Mouse (Mus musculus) layer of hippocampus, postnatal 10 days (tissue): ENCODE measurements around the gene Otop3. TPM values are rescaled to one million over a fixed set of nuclear protein-coding genes. Genes with fewer than 3 reads are reported as not detected.

Source experiments
- DNase-seq, 2 experiments: peaks; one replicate each; pipeline ENCODE4 v3.0.0; 2021; ENCODE audit warnings: low spot score in 2 of 2
- long read RNA-seq: library from polyadenylated mRNA; stranded (forward); transcript quantifications from one replicate; pipeline ENCODE4 v2.0.0, GENCODE M21; 2023
- total RNA-seq, 2 experiments: library from RNA; stranded (reverse); gene quantifications; 2 replicates each; pipeline ENCODE4 v1.2.3; 2021

Otop3 gene
- under 1 TPM; 0.45 to 0.53 TPM for total RNA-seq
- long read RNA-seq, partial matches to known transcripts = 0 of 1 reads
- long read RNA-seq, other reads (novel, unspliced or antisense) = 0 of 1 reads

DNA sequence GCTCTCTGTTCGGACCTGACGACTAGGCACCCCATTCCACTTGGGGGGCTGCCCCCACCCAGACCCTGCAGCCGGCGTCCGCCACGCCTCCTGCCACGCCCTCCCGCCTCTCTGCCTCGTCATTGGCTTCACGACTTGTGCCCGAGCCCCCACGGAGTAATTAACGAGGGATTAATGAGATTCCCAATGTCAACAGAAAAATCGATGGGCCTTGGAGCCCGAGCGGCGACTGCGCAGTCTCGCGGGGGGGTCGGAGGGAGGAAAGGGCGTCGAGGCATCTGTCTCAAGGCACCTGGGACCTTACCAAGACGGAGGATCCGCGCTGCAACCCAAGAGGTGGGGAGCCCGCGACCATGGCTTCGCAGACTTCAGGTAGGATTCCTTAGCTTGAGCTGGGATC lies at the start of gene Otop3:
Gene Otop3, plus strand, starts transcription at position 201 of the 400 bp plus-strand sequence.
- no peak for DNase-seq

DNA sequence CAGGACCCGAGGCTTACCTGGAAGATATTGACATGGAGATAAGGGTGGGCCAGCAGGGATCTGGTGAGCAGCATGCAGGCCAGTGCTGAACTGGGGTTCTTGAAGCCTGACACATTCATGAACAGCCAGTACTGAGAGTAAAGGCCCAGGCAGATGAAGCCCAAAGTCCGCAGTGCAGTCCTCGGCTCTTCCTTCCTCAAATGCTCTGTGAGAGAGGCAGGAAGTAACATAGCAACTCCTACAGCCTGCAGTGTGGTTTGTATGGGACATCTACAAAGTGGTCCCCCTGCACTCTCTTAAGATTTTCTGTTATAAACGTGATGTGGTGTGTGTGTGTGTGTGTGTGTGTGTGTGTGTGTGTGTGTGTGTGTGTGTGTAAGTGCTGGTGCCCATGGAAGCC lies 49.2 kb upstream of the Otop3 start:
- DNase-seq = no peak

DNA sequence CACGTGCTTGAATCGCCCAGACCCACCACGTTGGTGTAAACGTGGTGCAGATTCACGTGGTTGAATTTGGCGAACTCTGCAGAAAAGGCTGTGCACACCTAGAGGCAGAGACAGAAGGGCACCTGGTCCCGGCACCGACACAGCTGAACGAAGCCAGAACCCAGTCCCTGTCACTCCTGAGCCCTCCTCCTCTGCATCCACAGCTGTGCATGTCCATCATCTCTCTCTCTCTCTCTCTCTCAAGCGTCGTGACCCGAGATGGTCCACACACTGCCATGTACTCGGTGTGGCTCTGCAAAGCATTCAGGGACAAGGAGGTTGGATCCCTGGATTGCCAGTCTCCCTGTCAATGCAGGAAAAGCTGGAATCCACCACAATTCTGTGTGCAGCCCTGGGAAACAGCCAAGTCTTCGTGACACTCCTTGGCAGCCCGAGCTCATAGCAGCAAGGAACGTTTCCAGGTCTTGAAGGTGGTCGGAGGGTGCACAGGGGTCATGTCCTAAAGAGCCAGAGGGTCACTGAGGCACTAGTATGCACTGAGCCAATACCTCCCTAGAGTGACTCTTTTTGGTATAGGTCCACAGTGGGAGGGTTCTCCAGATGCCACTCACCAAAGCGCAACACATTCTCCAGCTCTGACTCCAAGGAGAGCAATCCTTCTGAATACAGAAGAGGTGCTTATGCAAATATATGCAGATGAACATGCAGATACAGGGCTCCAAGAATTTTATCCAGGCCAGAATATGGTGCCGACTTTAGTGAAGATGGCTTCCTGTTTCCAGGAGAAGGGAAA lies 48.1 kb upstream of the Otop3 start:
- peak in 1 of 2 experiments; percentile 49 for DNase-seq

DNA sequence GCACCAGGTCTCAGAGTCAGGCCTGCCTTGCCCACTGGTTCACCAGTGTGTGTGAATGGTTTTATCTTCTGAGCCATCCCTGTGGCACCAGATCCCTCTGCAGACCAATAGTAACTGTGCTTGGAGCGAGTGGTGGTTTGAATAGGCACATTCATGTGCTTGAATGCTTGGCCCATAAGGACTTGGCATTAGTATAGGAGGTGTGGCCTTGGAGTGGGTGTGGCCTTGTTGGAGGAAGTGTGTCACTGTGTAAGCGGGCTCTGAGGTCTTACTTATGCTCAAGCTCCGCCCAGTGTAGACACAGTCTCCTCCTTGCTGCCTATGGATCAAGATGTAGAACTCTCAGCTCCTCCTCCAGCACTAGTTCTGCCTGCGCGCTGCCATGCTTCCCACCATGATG lies 47.1 kb upstream of the Otop3 start:
- no peak for DNase-seq

DNA sequence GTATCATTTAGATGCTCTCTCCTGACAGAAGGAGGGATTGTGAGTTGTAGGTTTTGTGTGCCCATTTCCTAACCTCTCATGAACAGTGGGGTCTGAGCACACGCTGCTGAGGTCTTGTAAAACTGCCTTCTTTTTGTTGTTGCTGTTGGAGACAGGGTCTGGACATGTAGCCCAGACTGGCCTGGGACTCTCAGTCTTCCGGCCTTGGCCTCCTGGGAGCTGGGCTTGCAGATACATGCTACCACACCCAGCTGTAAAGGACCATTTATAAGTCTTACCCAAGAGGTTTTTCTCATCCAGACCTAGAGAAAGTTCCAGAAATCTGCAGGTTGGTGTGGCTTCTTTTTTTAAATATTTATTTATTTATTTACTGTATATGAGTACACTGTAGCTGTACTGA lies 46.2 kb upstream of the Otop3 start:
- DNase-seq = no peak

DNA sequence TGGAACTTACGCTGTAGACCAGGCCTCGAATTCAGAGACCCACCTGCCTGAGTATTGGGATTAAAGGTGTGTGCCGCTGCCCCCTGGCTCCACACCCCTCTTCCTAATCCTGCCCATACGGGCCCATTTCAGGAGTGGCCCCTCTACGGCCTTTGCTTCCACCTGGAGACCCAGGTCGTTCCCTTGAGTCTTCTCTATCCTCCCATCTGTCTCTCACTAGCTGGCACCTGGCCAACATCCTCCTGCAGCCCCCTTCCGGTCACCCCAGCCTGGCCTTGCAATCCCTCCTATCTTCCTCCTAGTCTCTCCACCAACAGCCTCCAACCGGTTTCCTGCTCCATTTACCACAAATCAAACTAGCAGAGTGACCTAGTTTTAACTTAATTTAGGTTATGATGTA lies 44.6 kb upstream of the Otop3 start:
- no peak for DNase-seq

DNA sequence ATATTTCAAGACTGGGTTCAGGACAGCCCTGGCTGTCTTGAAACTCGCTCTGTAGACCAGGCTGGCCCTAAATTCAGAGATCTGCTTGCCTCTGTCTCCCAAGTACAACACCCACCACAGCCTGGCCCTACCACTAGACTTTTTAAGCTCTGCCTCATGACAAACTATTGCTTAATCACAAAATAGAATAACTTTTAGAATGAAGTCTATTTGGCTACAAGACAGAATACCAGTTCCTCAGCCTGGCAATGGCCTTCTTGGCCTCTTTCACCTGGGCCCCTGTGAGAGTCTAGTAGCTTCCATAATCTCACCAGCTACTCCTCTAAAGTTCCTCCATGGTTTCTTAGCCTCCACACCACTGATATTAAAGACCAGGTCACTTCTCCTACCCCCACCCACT lies 44.2 kb upstream of the Otop3 start:
- DNase-seq = no peak

DNA sequence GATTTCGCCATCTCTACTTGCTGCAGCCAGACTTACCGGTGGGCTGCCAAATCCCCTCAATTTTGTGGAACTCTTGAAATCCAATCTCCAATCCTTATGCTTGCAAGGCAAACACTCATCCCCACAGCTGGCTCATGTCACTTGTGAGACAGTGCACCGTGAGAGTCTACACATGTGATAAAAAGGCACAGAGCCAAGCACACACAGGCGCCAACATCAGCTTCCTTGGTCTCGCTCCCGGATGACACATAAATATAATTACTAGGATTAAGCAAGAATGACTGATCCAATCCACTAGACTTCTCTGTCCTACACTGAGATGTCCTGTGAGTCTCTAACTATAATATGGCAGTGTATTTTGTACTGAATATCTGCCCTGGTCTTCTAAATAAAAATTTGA lies 43.6 kb upstream of the Otop3 start:
- no peak for DNase-seq

- no peak for DNase-seq
These were observed 43.0 kb upstream of the Otop3 start for GRCm38 (mm10) chr11:115291503-115291902.

DNA sequence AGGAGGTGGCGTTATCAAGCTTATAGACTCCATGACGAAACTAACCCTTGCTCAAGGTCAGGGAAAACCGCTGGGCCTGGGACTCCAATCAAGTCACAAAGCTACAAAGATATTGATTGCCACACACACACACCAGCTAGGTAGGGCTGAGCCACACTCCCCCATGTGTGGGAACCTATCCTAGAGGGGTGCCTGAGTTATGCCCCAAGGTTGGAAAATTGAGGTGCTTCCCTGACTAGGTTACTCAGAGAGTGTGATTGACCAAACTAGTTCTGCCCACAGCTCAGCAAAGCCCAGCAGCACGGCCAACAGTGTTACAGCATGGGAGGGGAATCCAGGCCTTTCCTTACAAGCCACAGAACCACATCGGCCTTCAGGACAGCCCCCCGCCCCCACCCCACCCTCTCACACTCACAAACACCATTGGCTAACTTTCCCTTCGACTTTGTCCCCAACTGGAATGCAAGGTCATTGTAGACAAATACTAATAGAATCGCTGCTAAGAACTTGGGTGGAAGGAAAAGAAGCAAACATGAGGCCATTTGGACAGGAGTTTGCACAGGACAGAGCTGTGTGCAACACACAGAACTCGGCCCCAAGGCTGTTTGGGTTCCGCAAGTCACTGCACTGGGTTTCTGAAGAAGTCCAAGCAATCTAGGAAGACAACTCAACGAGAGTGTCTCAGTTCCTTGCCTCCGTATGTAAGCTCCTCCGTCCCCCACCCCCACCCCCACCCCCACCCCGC lies 41.7 kb upstream of the Otop3 start:
- no peak for DNase-seq

DNA sequence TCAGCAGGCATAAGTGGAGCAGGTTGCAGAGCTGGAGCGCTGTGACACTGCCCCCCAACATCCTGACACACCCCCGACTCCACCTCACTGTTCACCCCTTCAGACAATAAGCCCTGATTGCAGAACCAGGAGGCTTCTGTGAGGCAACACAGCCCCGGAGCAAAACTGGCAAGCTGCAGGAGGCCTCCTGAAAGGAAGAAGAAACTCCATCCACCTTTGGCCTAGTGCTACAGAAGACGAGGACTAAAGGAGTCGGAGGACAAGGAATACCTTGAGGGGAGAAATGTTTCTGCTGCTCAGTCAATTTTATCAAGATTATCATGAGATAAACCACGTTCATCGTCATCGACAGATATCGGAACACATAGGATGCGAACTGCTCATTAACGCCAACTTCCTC lies 38.6 kb upstream of the Otop3 start:
- DNase-seq = no peak

- DNase-seq = no peak
These were observed 37.9 kb upstream of the Otop3 start for GRCm38 (mm10) chr11:115296471-115297210.

DNA sequence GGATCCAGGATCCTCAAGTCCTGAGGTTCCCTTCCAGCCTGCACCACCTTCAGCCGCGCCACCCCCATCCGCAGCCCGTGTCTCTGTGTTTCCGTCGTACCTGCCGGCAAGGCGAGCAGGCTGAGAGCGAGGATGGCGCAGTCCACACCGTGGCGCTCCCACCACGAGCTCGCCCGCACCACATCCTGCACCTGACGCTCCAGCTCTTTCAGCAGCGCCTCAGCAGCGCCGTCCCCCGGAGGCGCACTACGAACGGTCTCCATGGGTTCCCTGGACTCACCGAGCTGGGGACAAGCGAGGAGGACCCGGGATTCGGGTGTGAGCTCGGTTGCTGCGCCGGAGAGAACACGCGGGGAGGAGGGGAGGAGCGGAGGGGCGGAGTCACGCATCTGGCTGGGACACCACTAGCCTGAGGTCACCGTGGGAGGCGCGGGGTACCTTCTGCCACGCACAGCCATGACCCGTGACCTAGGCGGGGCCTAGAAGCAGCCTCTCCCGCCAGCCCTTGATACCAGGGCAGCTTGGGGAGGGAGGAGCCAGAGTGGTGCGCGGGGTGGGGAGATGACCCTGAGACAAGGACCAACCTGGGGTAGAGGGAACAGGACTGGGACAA lies 37.2 kb upstream of the Otop3 start, which contains the start of gene Fads6:
Gene Fads6, minus strand, starts transcription at position 450 of the 613 bp plus-strand sequence.
- peak; percentile 59 to 72 for DNase-seq

GRCm38 (mm10) chr11:115298160-115298559 lies 36.4 kb upstream of the Otop3 start:
- DNase-seq = no peak

DNA sequence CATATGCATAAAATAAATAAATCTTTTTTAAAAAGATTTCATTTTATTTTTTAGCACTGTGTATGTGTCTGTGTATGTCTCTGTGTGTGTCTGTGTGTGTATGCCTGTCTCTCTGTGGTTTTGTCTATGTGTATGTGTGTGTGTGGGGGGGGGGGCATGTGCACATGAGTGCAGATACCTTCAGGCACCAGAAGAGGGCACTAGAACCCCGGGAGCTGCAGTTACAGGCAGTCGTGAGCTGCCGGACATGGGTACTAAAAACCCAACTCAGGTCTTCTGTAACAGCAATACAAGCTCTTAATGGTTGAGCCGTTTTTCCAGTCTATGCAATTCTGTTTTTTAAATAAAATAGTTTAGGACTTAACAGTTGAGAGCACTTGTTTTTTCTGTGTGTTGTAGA lies 33.8 kb upstream of the Otop3 start:
- DNase-seq = no peak

- DNase-seq = no peak
These were observed 33.2 kb upstream of the Otop3 start for GRCm38 (mm10) chr11:115301351-115301750.

DNA sequence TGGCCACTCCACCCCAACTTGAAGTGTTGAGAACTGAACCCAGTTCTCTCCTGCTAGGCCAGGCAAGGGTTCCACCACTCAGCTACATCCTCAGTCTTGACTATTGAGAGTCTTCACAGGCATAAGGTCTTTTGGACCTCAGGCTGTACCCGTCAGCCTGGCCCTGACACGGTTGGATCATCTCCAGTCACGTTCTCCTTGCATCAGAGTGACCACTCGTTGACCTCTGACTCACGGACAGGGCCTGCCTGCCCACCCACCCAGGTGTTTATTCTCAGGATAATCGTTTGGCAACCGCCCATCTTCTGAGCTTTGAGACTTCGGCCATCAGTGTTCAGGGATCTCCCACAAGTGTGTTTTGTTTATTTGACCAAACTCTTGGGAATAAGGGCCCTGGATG lies 31.4 kb upstream of the Otop3 start:
- no peak for DNase-seq

DNA sequence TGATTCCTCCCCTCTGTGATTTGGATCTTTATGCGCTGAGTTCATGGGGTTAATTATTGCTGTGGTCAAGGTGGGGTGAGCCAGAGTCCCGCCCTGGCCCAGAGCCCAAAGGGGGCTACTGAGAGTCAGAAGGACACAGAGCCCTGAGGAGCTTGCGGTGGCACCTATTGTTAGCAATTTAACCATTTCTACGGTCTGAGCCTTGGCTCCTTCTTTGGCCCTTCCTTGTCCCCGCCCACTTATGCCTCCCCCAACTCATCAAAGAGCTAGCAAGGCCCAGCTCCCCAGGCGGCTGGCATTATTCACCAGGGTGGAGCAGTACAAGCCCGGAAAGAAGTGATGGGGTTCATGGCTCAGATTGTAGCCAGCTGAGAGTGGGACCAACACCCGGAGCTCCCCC lies 27.7 kb upstream of the Otop3 start, which contains the start of gene Otop2:
Gene Otop2, plus strand, starts transcription at position 301 of the 400 bp plus-strand sequence.
- no peak for DNase-seq

- no peak for DNase-seq
These were observed 25.8 kb upstream of the Otop3 start for GRCm38 (mm10) chr11:115308781-115309180.

GRCm38 (mm10) chr11:115314249-115314648 lies 20.3 kb upstream of the Otop3 start:
- DNase-seq = no peak

DNA sequence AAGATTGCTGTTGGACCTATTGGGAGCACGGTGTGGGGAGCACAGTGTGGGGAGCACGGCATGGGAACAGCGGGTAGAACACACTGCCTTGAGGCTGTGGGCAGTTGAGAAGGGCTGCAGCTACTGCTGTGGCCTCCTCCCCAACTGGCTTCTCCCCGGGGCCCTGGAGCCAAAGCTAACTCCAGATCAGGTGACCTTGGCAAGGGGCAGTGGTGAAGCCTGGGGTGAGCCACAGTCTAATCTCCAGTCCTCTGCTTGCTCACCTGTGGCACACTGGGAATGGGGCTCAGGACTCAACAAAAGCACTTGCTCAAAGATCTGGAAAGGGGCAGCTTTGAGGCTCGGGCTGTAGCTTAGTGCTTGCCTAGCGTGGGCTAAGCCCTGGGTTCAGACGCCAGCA lies 17.3 kb upstream of the Otop3 start:
- no peak for DNase-seq
